Mouse (Mus musculus) retina, postnatal 7 days (tissue): ENCODE results near the gene Gadd45b.

Experiments
- DNase-seq: peaks from one replicate; pipeline ENCODE4 v3.0.0-alpha.2; 2012; ENCODE audit warnings: low read depth, low spot score

Gadd45b gene

DNA sequence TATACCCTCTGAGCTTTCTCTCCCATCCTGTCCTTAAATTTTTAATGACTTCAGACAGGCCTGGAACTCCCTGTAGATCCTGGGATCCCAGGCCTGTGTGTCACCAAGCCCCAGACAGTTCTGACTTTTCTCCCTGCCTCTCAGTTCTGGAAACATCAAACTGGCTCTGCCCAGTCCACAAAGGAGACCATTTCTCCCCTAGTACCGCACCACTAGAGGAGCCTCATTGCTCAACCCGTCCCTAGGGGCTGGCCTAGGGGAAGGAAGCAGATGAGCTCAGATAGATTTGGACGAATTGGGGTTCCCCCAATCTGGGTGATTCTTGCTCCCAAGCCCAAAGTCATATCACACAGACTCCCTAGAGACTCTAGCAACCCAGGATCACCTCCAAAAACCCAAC, 5.4 kb downstream of the Gadd45b start:
- no peak for DNase-seq

DNA sequence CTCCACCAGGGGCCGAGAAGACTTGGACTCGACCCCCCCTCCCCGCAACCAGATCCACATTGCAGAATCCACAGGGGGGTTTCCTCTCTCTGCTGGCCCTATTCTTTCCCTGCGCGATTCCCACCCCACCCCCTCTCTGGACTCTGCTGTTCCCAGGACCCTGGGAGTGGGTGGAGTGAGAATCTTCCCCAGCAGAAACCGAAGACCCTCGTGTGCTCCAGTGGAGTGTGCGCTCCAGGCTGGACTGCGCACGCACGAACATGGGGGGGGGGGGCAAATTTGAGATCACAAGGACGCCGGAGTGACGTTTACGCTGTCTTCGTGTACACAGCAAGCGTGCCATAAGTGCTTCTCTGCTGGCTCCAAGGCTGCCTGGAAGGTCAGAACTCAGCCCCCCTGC, 5.8 kb downstream of the Gadd45b start:
- DNase-seq = no peak

DNA sequence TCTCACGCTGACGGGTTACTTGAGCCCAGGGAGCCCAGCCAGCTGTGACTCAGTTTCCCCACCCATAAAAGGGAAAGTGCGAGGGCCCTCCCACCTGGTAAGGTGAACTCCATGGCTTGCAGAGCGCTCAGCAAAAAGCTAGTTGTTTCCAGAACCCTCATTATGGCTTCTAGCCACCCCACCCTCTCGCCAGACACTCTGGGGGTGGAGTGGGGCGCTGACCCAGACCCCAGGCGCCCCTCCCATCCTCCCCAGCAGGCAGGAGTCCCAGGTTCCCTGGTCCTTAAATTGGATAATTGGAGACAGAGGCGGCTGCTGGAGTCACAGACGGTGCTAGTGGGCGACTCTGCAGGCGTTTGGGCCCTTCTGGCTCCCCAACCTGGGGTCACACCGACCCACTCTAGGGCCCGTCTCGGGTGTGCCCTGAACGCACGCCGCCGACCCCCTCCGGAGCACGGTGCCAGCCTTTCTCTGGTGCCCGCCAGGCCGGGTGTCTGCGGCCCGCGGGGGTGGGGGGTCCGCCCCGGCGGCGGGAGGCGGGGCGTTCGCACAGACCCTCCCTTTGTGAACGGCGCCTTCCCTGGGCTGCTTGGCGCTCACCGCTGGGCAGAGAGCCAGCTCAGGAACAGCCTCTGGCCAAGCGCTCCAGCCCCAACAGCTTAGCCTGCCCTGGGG, 6.4 kb downstream of the Gadd45b start:
- DNase-seq = no peak

DNA sequence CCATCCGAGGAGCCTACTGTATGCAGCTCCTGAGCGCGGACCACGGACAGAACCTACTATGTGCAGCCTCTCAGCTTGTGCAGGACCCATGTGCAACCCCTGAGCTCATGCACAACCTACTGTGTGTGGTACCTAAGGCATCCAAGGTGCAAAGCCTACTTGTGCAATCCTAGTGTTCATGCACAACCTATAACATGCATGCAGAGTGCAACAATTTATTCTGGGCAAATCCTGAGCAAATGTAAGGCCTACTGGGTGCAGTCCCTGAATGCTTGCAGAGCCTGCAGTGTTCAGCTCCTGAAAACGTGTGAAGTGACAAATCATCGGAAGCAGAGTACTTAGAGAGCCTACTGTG, 6.9 kb downstream of the Gadd45b start:
- no peak for DNase-seq

DNA sequence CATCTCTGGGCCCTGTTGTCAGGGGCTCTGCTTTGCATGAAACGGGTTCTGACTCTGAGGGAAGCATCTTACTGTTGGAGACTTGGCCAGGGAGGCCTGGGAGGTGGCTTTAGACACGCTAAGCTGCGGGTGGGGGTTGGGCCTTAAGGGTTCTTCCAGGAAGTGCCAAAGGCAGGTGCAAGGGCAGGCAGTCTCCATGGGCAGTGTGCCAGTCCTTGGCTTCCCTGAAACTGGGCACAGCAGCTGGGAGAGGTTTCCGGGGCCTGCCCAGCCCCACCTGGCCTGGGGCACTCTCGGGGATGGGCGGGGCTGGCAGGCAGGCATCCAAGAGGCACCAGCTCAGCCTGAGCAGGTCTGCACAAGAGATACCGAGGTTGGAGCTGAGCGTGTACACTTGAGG, 7.8 kb downstream of the Gadd45b start:
- DNase-seq = no peak

DNA sequence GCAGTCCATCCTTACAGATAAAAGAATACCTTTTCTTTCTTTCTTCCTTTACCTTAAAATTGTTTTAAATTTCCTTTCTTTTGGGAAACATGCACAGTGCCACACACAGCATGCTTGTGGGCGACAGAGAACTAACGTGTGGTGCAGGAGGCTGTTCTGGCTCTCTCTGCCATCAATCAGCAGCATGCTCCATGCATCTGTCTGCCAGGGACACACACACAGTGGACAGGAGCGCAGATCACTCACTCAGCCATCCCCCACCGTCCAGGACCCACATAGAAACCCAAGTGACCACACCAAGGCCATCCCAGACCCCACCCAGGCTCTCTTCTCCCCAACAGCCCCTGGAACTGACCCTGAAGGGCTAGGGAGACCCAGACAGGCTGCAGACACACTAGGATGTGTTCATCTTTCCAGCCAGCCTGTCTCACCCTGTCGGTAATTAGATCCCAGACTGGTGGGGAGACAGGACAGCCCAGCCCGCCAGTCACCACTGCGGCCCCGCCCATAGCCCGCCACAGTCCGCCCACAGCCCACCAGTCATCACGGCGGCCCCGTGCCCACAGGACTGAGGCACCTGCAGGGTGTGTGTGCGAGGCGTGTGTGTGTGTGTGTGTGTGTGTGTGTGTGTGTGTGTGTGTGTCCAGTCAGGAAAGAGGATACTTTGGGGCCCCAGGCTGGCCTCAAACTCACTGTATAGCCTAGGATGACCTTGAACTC, 9.1 kb downstream of the Gadd45b start:
- DNase-seq = no peak

DNA sequence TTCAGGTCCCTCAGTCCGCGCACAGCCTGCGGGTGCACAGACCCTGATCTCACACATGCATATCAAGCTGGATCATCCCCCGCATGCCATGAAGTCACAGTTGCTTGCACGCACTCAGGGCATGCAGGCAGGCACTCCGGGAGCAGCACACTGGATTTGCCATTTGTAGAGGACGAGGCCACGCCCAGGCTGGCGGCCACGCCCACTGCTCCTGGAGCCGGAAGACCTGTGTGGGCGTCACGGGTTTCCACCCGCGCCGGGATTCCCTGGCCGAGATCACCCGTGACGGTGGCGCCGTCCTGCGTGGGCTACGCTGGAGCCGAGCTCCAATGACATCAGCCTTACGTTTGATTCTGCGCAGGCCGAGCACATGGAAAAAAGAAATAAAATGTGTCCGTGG, 9.8 kb downstream of the Gadd45b start:
- peak; percentile 68 for DNase-seq

DNA sequence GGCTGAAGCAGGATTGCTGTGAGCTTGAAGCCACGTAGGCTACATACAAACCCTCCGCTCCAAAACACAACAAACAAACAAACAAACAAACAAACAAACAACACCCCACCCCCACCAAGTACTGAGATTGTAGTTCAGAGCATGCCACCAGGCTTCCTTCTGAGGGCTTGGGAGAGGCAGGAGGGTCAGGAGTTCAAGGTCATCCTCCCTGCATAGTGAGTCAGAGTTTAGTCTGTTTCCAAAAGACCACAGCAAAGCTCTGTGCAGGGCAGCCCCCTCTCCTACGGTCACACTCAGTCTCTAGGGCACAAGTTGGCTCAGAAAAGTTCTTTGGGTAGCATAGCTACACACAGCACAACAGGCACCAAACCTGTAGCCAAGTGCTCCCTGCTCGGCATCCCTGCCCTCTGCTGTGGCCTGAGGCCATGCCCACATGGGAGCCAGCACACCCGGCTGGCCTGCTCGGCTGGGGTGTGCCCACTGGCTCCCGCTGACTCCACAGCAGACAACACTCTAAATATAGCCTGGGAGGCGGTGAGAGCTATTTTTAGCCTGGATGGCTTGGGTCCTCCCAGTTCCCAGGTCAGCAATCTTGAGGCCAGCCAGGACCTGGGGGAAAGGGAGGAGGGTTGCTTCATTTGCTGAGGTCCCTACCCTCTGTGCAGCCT, 10.6 kb downstream of the Gadd45b start:
- DNase-seq = no peak

DNA sequence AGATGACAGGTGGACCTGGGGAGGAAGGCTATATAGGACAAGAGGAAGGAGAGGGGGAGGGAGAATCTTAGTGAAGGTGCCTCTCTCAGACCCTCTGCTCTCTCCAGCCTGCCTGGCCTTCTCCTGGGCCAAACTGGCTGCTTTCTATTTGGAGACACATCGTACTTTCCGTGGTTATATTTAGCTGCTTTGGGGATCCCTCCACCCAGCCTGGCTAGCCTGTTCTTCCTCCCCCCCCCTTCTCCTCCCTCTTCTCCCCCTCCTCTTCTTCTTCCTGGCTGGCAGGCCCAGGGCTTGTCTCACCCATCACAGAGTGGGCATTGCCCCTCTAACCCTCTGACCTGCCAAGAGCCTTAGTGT, 11.1 kb downstream of the Gadd45b start:
- no peak for DNase-seq

DNA sequence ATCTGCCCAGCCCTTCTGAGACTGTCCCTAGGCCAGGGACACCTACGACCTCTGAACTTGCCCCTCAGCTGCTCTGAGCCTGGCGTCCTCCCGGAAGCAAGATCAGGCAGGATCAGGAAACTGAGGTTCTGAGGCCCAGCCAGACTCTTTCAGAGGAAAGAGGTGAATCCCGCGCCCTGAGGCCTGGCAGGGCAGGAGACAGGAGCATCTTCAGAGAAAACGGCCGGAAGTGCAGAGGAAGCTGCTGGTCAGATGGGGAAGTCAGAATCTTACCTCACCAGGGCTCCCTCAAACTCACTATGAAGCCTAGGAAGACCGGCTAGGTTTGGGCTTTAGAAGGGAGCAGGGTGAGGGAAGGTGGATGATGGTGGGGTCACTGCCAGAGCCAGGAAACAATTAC, 13.0 kb downstream of the Gadd45b start:
- DNase-seq = no peak

DNA sequence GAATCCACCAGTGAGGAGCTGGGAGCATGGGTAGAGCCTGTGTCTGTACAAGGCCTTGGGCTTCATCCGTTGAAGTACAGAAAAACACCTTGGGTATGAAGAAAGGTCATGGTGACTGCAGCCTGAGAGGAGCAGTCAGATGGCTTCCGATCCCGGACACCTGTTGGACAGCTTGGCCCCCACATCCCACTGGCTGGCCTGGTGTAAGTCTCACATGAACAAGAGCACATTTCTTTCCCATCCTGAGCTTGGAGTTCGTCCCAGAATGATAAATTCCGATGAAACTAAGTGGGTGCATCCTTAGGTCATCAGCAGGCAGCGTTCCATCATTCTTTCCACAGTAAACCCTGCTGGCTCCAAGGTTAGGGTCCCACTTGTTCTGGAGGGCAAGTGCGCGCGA, 13.8 kb downstream of the Gadd45b start:
- DNase-seq = no peak

DNA sequence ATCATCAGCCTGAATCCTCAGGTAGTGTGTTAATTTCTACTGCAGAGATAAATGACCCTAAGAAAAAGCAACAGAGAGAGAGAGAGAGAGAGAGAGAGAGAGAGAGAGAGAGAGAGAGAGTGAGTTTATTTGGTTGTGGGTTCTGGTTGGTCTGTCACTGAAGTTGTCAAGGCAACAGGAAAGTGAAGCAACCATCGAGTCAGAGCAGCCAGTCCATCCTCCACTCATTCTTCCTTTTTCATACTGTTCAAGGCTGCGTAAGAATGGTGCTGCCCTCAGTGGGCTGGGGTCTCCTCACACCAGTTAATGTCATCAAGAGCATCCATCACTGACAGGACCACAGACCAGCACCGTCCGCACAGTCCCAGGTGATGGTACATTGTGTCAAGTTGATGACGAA, 14.4 kb downstream of the Gadd45b start:
- DNase-seq = no peak

DNA sequence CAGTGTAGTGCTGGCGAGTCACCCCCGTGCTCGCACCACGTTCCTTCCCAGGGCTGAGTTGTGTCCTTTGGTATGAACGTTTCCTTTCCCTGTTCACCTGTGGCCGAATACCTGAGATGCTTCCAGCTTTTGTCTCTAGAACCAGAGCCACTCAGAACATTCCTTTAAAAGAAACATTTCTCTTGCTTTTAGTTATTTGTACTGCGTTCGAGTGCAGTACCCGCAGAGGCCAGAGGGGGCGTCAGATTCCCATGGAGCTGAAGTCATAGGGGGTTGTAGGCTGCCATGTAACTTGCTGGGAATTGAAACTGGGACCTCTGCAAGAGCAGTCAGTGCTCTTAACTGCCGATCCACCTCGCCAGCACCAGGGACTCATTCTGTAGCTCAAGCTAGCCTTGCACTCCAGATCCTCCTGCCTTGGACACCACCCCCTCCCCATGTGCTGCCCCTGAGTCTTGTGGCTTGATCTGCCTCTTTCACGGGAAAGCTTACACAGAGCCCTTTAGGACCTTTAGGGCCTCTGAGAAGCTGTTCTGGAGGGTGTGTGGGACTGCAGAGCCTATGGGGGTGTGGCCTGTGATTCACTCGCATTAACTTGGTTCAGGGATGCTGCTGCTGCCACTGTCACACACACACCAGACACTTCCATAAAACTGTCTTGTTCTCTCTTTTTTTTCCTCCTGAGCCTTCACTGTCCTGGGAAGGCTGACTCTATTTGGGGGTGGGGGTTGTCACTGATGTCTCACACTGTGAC, 17.0 kb downstream of the Gadd45b start:
- no peak for DNase-seq

DNA sequence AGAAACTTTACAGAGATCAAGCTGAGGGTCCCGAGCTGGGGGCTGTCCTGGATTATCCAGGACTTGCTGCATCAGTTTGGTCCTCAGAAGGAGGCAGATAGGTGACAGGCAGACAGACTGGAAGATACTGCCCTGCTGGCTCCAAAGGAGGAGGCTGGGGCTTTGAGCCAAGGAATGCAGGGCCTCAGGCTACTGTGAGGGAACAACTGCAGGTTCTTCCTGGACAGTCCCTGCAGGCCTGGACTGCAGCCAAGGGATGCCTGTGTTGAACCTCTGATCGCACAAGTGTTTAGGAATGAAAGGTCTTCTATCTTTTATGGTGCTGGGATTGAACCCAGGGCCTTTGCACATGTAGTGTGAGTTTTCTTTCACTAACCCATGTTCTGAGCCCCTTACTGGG, 17.9 kb downstream of the Gadd45b start:
- no peak for DNase-seq

DNA sequence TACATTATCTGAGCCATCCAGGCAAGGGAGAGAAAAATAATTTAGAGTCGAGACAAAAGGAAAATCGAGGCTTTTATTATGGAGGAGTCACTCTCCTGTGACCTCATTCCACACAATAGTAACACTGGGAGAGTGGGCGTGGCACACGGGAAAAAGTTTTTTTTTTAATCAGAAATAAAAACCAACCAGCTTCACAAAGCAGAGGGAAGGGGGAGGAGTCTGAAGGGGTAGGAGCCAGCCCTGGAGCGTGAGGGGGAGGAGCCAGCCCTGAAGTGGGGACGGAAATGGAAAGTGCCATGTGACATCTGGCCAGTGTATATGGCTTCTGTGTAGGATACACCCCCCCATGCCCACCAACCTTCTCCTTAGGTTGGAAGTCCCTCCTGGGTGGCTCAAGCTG, 18.7 kb downstream of the Gadd45b start:
- no peak for DNase-seq

DNA sequence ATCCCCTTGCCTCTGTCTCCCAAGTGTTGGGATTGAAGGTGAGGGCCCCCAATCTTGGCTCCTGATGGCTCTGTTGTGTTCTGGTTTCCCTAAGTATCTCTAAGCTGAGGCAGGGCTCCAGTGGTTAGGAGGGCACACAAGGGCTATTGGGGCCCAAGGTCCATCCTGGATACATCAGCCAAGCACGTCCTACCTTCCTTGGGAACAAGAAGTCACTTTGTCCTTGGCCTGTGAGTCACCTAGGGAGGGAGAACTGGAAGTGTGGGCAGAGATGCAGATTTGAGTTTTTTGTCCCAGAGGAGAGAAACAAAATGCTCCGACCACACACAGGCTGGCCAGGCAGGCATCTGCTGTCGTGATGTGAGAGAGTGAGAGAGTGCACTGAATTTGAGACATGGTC, 19.2 kb downstream of the Gadd45b start:
- no peak for DNase-seq

DNA sequence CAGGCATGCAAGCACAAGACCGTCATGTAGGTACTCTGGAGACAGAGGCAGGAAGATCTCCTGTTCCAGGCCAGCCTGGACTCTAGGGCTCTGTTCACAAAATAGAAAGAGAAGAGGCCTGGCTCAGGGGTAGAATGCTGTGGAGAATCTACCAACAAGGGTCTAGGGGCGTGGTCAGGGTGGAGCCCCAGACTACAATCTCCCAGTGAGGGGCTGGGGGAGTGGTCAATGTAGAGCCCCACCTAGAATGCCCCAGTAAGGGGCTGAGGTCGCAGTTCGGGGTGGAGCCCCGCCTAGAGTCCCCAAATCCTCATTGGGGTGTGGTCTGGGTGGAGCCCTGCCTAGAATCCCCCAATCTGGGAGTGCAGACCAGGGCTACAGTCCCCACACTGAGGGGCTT, 20.4 kb downstream of the Gadd45b start:
- DNase-seq = no peak

DNA sequence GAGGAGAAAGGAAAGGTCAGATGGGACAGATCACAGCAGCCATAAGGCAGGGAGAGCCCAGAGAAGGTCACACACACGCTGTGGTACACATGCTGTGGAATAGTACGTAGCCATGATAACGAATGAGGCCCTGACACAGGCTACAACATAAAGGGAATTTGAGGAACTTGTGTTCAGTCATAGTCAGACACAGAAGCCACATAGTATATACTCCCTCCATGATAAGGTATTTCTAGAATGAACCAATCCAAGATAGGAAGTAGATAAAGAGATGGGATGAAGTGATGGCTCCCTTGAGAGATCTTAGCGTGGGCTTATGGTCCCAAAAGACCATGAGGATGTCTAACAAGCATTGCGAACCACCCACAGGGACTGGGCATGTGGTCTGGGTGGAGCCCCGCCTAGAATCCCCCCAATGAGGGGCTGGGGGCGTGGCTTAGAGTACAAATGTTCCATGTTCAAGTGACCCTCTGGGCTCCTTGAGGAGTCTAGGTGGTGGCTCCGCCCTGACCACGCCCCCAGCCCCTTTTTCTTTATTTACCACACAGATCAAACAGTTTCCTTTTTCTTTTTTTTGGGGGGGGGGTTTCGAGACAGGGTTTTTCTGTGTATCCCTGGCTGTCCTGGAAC, 22.0 kb downstream of the Gadd45b start:
- DNase-seq = no peak

DNA sequence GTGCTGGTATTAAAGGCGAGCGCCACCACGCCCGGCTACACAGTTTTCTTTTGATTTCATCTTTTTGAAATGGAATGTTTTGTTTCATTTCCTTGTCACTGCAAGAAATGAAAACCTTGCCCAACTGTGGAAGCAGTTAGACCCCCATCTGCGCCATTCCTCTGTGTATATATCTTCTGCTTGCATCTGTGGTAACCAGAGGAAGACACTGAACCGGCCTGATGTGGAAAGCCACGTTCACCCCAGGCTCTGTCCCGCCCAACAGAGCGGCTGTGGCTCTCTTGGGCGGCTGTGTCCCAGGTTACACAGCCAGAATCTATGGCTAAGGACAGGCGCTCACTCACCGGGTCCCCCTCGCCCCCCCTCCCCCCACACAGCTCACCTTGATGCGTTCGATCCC, 22.6 kb downstream of the Gadd45b start:
- no peak for DNase-seq

DNA sequence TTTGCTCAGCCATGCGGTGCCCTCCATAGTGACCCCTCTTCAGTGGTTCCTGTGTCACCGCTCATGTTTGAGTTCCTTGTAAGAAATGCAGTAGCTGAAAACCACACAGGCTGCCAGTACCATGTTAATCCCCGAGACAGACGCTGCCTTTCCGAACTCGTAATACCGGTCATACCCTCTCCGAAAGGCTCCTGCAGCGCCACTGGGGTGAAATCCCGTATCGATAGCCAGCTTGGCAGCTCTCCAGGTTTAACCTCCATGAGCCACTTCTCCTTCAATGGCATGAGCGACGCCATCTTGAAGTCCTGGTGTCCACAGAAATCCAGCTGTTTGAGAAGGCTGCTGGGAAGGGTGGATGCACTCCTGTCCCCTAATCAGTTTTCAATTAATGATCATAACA, 24.5 kb downstream of the Gadd45b start:
- DNase-seq = no peak

DNA sequence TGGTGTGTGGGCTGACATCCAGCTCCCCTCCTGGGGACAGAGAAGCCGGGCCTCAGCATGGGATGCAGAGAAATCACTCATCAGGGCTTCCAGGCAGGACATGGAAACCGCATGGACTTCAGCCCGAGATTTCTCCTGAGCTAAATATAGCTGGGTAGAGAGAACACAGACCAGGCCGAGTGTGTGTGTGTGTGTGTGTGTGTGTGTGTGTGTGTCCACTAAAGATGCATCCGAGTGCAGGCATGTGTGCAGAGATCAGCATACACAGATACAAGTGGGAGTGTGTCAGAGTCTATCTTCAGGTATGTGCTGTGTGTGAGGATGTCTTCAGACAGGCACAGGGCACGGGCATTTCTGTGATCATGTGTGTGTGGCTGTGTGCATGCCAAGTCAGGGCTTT, 25.0 kb downstream of the Gadd45b start:
- DNase-seq = no peak

DNA sequence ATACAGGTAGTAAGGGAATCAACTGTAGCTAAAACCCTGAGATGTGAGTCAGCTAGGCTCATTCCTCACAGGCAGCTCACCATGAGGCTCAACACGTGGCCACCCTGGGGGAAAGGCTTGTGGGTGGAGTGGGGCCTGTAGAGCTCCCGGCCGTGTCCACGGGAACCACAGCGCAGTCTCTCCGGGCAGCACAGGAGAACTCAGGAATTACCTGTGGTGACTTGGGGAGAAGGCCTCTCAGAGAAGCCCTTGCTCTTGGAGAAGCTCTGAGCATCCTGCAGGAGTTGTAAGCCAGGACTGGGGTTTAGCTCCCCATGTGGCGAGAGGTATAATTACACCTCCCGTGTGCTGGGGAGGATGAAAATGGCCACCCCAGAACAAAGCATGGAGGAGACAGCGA, 25.7 kb downstream of the Gadd45b start:
- DNase-seq = no peak
